Mouse (Mus musculus) midbrain, postnatal 0 days (tissue): Measurements from ENCODE around the gene Olfr90. TPM values are rescaled to one million over a fixed set of nuclear protein-coding genes. Genes with fewer than 3 reads are reported as not detected.

Source experiments
- ATAC-seq: fragments of 200-750 bp; cut with Nextera tagmentation; 2 replicates; pipeline ENCODE4 v1.8.0; 2017; ENCODE audit warnings: moderate number of reproducible peaks, mild to moderate bottlenecking, moderate TSS enrichment, moderate library complexity; ENCODE audit not compliant: low FRiP score
- DNase-seq: peaks from one replicate; pipeline ENCODE4 v3.0.0-alpha.2; 2015; ENCODE audit warnings: low spot score
- H3K27ac ChIP-seq: fragments of 300-500 bp; sonication (generic); 2 replicates; pipeline ENCODE4 v1.5.1; 2014; ENCODE audit warnings: low read depth, mild to moderate bottlenecking, low read length, mixed read lengths
- H3K27me3 ChIP-seq: fragments of 300-500 bp; sonication (generic); 2 replicates; pipeline ENCODE4 v1.6.1; 2014; ENCODE audit warnings: low read length, control low read depth, mixed read lengths; ENCODE audit not compliant: insufficient read depth
- H3K36me3 ChIP-seq: fragments of 300-500 bp; sonication (generic); 2 replicates; pipeline ENCODE4 v1.6.1; 2014; ENCODE audit warnings: low read length, control low read depth, mixed read lengths; ENCODE audit not compliant: insufficient read depth
- H3K4me1 ChIP-seq: fragments of 300-500 bp; sonication (generic); 2 replicates; pipeline ENCODE4 v1.6.1; 2014; ENCODE audit warnings: mild to moderate bottlenecking, control low read depth, antibody characterized with exemption, low read length, mixed read lengths; ENCODE audit not compliant: insufficient read depth
- H3K4me2 ChIP-seq: fragments of 300-500 bp; sonication (generic); 2 replicates; pipeline ENCODE4 v1.6.1; 2014; ENCODE audit warnings: low read depth, mild to moderate bottlenecking, low read length, mixed read lengths; ENCODE audit not compliant: poor library complexity, severe bottlenecking
- H3K4me3 ChIP-seq: fragments of 300-500 bp; sonication (generic); 2 replicates; pipeline ENCODE4 v1.5.1; 2014; ENCODE audit warnings: low read depth, mild to moderate bottlenecking, low read length, moderate library complexity
- H3K9ac ChIP-seq: fragments of 300-500 bp; sonication (generic); replicated peaks from 2 replicates; pipeline ENCODE4 v1.6.1; 2014; ENCODE audit warnings: mild to moderate bottlenecking, low read length, moderate library complexity, mixed read lengths; ENCODE audit not compliant: poor library complexity, severe bottlenecking
- H3K9me3 ChIP-seq: fragments of 300-500 bp; sonication (generic); 2 replicates; pipeline ENCODE4 v1.6.1; 2016; ENCODE audit warnings: low read length, control low read depth
- CTCF ChIP-seq: IDR thresholded peaks from 2 replicates; pipeline ENCODE4 v1.5.1; 2016; ENCODE audit warnings: antibody characterized with exemption, mild to moderate bottlenecking
- whole genome bisulfite sequencing: fragments of 180-500 bp; shearing (Covaris S2); extraction: QIAGEN DNeasy Blood & Tissue Kit; methylation state at CpG from one replicate; pipeline ENCODE4 v1.1.7; 2014; 5-methylcytosine and 5-hydroxymethylcytosine counted together
- polyA plus RNA-seq: library from polyadenylated mRNA; unstranded; fragments of >200 nt; fragmentation: Nextera tagmentation; extraction: Ambion mirVana; gene quantifications from 2 replicates; pipeline ENCODE4 v1.2.1, GENCODE M21; 2015
- total RNA-seq: library from RNA; depleted of rRNA; stranded (reverse); fragments of >200 nt; gene quantifications from 2 replicates; pipeline ENCODE4 v1.2.3, GENCODE M21; 2014

The Olfr90 gene
- total and polyA plus RNA-seq, 2 experiments from 2014 or later: not detected

DNA sequence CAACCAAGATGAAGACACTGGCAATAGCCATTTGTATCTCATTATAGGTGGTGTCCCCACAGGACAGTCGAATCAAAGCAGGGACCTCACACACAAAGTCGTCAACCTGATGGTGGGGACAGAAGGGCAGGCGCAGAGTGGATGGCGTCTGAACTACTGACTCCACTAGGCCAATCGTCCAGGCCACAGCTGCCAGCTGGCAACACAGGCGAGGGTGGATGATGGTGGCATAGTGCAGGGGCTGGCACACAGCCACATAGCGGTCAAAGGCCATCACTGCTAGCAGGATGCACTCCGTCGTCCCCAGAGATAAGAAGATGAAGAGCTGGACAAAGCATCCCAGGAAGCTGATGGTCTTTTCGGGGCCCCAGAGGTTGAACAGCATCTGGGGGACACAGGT, 2.8 kb downstream of the Olfr90 start:
- H3K36me3 ChIP-seq: no peaks in the 10 kb centered on the region
- TF ChIP-seq CTCF: no peak
- no peaks in the 10 kb centered on the region for H3K4me1 ChIP-seq
- DNase-seq (no peak), ATAC-seq (no peak)
- no peaks in the 10 kb centered on the region for H3K27me3 ChIP-seq
- WGBS: 84% methylated on average over 10 of the region's 10 CpGs
- H3K4me2 ChIP-seq: no peak overlapping the region
- no peak overlapping the region for H3K4me3 ChIP-seq
- H3K27ac ChIP-seq: no peak overlapping the region
- H3K9me3 ChIP-seq: no peaks in the 10 kb centered on the region
- no peak overlapping the region for H3K9ac ChIP-seq

DNA sequence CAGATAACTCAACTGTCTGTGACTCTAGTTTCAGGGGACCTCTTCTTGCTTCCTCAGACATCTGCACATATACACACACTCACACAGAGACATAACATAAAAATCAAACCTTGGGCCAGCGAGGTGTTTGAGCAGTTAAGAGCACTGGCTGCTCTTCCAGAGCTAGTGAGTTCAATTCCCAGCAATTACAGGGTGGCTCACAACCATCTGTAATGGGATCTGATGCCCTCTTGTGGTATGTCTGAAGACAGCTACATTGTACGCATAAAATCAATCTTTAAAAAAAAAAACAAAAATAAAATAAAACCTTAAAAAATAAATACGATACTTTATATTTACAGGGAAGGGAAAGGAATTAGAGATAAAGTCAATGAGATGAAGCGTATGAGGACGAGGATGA, 3.7 kb downstream of the Olfr90 start:
- WGBS: 67% methylated on average over 5 of the region's 5 CpGs
- Histone ChIP-seq H3K9ac (no peak overlapping the region), H3K4me2 (no peak overlapping the region), H3K4me3 (no peak overlapping the region), H3K36me3 (no peaks in the 10 kb centered on the region), H3K4me1 (no peaks in the 10 kb centered on the region), H3K9me3 (no peaks in the 10 kb centered on the region), H3K27ac (no peak overlapping the region), H3K27me3 (no peaks in the 10 kb centered on the region)
- ATAC-seq (no peak), DNase-seq (no peak)
- TF ChIP-seq CTCF: peak; percentile 65

DNA sequence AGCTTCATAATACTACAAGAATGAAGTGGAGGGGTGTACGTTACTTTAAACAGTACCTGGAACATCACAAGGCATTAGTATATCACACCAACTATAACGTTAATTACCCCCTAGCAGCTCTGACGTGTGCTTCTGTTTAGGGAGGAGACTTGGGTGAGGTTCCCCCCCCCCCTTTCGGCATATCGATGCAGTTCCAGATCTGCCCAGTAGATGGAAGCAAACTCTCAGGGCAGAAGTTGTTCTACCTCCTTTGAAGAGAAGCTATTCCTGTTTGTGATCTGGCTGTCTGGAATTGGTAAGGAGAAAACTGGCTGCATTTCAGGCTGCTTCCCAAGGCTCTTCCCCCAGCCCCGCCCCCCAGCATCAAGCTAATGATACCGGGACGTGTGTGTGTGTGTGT, 5.0 kb downstream of the Olfr90 start:
- ATAC-seq: peak; percentile 50
- Histone ChIP-seq H3K9me3 (no peaks in the 10 kb centered on the region), H3K36me3 (no peaks in the 10 kb centered on the region), H3K4me3 (no peak overlapping the region), H3K9ac (no peak overlapping the region), H3K4me2 (no peak overlapping the region), H3K27me3 (no peaks in the 10 kb centered on the region), H3K27ac (no peak overlapping the region), H3K4me1 (peaks cover 5% of the 10 kb centered on the region; the same call in 1 of the 2 replicates)
- peak; percentile 89 for DNase-seq
- TF ChIP-seq CTCF: peak; percentile 92
- WGBS: 3% methylated on average over 8 of the region's 8 CpGs

DNA sequence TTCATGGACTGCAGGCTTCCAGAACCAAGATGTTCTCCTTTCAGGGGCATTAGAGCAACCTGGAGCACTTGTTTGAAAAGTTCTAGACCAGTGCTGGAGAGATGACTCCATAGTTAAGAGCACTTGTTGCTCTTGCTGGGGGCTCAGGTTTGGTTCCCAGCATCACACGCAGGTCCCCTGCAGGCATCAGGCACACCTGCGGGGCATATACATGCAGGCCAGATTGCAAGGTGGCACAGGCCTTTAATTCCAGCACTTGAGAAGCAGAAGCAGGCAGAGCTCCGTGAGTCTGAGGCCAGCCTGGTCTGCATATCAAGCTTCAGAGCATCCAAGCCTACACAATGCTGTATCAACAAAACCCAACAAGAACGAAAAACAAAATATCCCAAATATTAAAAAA, 6.6 kb downstream of the Olfr90 start:
- peaks cover 5% of the 10 kb centered on the region; the same call in 1 of the 2 replicates for H3K4me1 ChIP-seq
- TF ChIP-seq CTCF: no peak
- no peaks in the 10 kb centered on the region for H3K27me3 ChIP-seq
- ATAC-seq (no peak), DNase-seq (no peak)
- H3K9me3 ChIP-seq: no peaks in the 10 kb centered on the region
- no peak overlapping the region for H3K4me3 ChIP-seq
- no peak overlapping the region for H3K4me2 ChIP-seq
- H3K9ac ChIP-seq: no peak overlapping the region
- no peak overlapping the region for H3K27ac ChIP-seq
- 91% methylated on average over 4 of the region's 4 CpGs for WGBS
- no peaks in the 10 kb centered on the region; the same call in 1 of the 2 replicates for H3K36me3 ChIP-seq

DNA sequence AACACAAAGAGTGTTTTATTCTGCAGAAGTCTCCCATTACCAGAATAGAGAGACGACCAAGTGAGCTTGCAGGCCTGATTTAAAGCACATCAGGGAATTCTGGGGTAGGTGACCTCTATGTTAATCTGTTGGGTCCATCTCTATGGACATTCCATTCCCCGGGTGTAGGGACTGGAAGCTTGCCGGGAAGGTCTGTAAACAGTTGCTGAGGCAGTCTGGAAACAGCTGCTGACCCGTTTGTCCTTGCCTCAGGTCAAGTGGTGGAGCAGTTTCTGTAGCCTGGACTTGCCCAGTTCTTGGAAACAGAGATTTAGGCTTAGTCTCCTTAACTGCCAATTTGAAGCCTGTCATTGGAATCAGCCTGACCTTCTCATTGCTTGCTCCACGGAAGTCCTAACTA, 8.2 kb downstream of the Olfr90 start:
- peaks cover 10% of the 10 kb centered on the region for H3K36me3 ChIP-seq
- ATAC-seq (no peak), DNase-seq (no peak)
- no peaks in the 10 kb centered on the region for H3K9me3 ChIP-seq
- TF ChIP-seq CTCF: no peak
- no peaks in the 10 kb centered on the region for H3K27me3 ChIP-seq
- H3K9ac ChIP-seq: no peak overlapping the region
- no peak overlapping the region for H3K4me2 ChIP-seq
- no peak overlapping the region for H3K27ac ChIP-seq
- H3K4me3 ChIP-seq: no peak overlapping the region
- peaks cover 5% of the 10 kb centered on the region; the same call in 1 of the 2 replicates for H3K4me1 ChIP-seq
- WGBS: 23% methylated on average over 5 of the region's 5 CpGs

DNA sequence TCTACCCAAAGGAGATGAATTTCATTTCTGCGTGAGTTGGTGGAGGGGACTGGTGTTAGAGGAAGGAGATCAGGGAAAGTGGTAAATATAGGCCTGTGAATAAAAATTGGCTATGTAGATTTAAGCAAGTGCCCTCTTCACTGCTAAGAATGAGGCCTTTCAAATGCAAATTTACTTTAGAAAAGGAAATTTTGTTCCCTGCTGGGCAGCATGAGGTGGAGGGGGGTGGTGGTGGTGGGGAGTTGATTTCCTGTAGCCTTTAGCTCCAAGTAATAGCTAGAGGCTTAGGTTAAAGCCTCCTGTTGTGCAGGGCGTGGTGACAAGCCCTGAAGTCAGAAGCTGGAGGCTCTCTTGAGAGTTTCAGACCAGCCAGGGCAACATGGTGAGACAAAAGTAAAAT, 9.3 kb downstream of the Olfr90 start:
- WGBS: 8% methylated on average over 2 of the region's 2 CpGs
- no peak for DNase-seq
- Histone ChIP-seq H3K27me3 (no peaks in the 10 kb centered on the region), H3K4me3 (no peak overlapping the region), H3K27ac (0 out of 2 replicates have a peak overlapping the region, but pooled peaks have one; percentile 26), H3K4me2 (no peak overlapping the region), H3K9me3 (no peaks in the 10 kb centered on the region), H3K36me3 (peaks cover 16% of the 10 kb centered on the region), H3K9ac (no peak overlapping the region), H3K4me1 (peaks cover 5% of the 10 kb centered on the region; the same call in 1 of the 2 replicates)
- TF ChIP-seq CTCF: no peak
- no peak for ATAC-seq
